Mouse (Mus musculus) cortical plate, adult 2 months (tissue): ENCODE data around the gene Neurod6.

Source experiments
- CTCF ChIP-seq: fragments of 200-500 bp; IDR thresholded peaks from 2 replicates; pipeline ENCODE4 v1.5.1; 2011; ENCODE audit warnings: mild to moderate bottlenecking, control low read depth, low read length; ENCODE audit not compliant: insufficient read depth; ENCODE audit errors: extremely low read depth
- POLR2A ChIP-seq: fragments of 200-500 bp; IDR thresholded peaks from 2 replicates; pipeline ENCODE4 v1.6.1; 2011; ENCODE audit warnings: mild to moderate bottlenecking, low read length, control low read depth; ENCODE audit not compliant: insufficient read depth; ENCODE audit errors: extremely low read depth

DNA sequence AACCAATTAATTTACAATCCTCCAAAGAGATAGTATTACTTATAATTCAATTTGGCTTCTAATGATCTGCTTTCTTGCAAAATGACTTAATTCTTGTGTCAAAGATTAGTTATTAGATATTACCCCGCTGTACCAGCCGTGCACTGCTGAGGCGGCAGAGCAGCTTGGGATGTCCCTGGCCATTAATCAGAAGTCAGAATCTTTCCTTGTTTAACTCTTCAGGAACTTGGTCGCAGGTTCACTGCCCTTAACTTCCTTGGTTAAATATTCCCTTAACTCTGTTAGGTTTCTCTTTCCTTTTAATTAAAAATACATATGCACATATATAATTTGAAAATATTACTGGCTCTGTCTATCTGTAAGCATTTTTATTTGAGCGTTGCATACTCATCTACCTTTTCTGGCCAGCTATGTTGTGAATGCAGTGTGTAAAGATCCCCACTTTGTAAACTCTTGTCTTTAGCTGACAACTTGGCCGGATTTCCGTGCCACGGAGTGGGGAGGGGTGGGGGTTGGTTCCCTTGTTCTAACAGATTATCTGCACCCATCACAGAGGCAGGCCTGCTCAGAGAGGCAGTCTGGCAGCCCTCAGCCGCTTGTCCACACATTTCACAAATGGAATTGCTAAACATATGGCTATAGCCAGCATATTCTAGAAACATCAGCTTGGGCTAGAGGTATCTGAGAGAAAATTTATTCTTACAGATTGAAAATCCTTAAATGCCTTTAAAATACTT lies 34.1 kb downstream of the Neurod6 start:
- TF ChIP-seq CTCF, result no peak
- TF ChIP-seq POLR2A, result no peak
